Mouse (Mus musculus) lung, postnatal 10 days (tissue): ENCODE data around the gene Btg2.

ENCODE experiments used
- DNase-seq: peaks from one replicate; pipeline ENCODE4 v3.0.0; 2021

The Btg2 gene

GRCm38 (mm10) chr1:134078802-134079476 lies at the start of gene Btg2:
Gene Btg2 (minus strand): TSS chr1:134079120.
- peak; percentile 98 for DNase-seq

- DNase-seq = peak; percentile 58
Observed at GRCm38 (mm10) chr1:134122195-134122594, 43.3 kb upstream of the Btg2 start.

- peak; percentile 92 for DNase-seq
Observed at GRCm38 (mm10) chr1:134120179-134120578, 41.3 kb upstream of the Btg2 start.

GRCm38 (mm10) chr1:134117110-134117509 lies 38.2 kb upstream of the Btg2 start:
- no peak for DNase-seq

- no peak for DNase-seq
Observed at GRCm38 (mm10) chr1:134115424-134115823, 36.5 kb upstream of the Btg2 start.

- no peak for DNase-seq
Observed at GRCm38 (mm10) chr1:134114730-134115129, 35.8 kb upstream of the Btg2 start.

GRCm38 (mm10) chr1:134114018-134114417 lies 35.1 kb upstream of the Btg2 start:
- DNase-seq = no peak

GRCm38 (mm10) chr1:134113560-134113959 lies 34.6 kb upstream of the Btg2 start:
- DNase-seq = no peak

- DNase-seq = no peak
Observed at GRCm38 (mm10) chr1:134110979-134111378, 32.1 kb upstream of the Btg2 start, which contains the start of gene Chit1. Gene Chit1 (plus strand): TSS chr1:134111242.

GRCm38 (mm10) chr1:134110449-134110848 lies 31.5 kb upstream of the Btg2 start:
- DNase-seq = no peak

- no peak for DNase-seq
Observed at GRCm38 (mm10) chr1:134110015-134110414, 31.1 kb upstream of the Btg2 start.

- DNase-seq = no peak
Observed at GRCm38 (mm10) chr1:134107777-134108176, 28.9 kb upstream of the Btg2 start.

GRCm38 (mm10) chr1:134106719-134107118 lies 27.8 kb upstream of the Btg2 start:
- DNase-seq = peak; percentile 80

- no peak for DNase-seq
Observed at GRCm38 (mm10) chr1:134105764-134106430, 27.0 kb upstream of the Btg2 start.

GRCm38 (mm10) chr1:134105043-134105763 lies 26.3 kb upstream of the Btg2 start:
- no peak for DNase-seq

GRCm38 (mm10) chr1:134103861-134104260 lies 24.9 kb upstream of the Btg2 start:
- DNase-seq = peak; percentile 74

GRCm38 (mm10) chr1:134101593-134101992 lies 22.7 kb upstream of the Btg2 start:
- no peak for DNase-seq

- no peak for DNase-seq
Observed at GRCm38 (mm10) chr1:134100928-134101327, 22.0 kb upstream of the Btg2 start.

- DNase-seq = no peak
Observed at GRCm38 (mm10) chr1:134100401-134100800, 21.5 kb upstream of the Btg2 start.

- peak; percentile 38 for DNase-seq
Observed at GRCm38 (mm10) chr1:134099516-134100235, 20.8 kb upstream of the Btg2 start.

- DNase-seq = peak; percentile 93
Observed at GRCm38 (mm10) chr1:134098726-134099515, 20.0 kb upstream of the Btg2 start.
